Mouse (Mus musculus): ENCODE results near the gene Psmb9. TPM values are rescaled to one million over a fixed set of nuclear protein-coding genes. Genes with fewer than 3 reads are reported as not detected.

Psmb9 gene
- polyA plus RNA-seq, 1 experiment from 2014 or later = 0.73 TPM

- ATAC-seq (replicated peaks) = peak; percentile 80; the same call in 1 of the 2 replicates
- H3K27me3 ChIP-seq = peaks cover 30% of the 10 kb centered on the region
- 1% methylated on average over 44 of the region's 44 CpGs for WGBS
Observed at GRCm38 (mm10) chr17:34204303-34205010, 16.9 kb upstream of the Psmb9 start.

GRCm38 (mm10) chr17:34203444-34203843, 15.9 kb upstream of the Psmb9 start, which contains the start of gene Tap2:
Tap2 (plus strand) TSS chr17:34203527.
- ATAC-seq (replicated peaks) = no peak
- Histone ChIP-seq H3K27me3 (peaks cover 38% of the 10 kb centered on the region), H3K4me2 (replicated peaks) (peak within 1 kb of the TSS; percentile 77), H3K9ac (replicated peaks) (peak within 1 kb of the TSS; percentile 53), H3K4me3 (peak within 1 kb of the TSS; percentile 62), H3K27ac (replicated peaks) (no peak within 1 kb of the TSS), H3K36me3 (no peaks in the 10 kb centered on the region), H3K9me3 (no peaks in the 10 kb centered on the region), H3K4me1 (peaks cover 11% of the 10 kb centered on the region; the same call in 1 of the 2 replicates)
- WGBS = 46% methylated on average over 5 of the region's 5 CpGs

More at GRCm38 (mm10) chr17:34204303-34205010, 16.9 kb upstream of the Psmb9 start:
- Histone ChIP-seq H3K9ac (replicated peaks) (peak overlapping the region; percentile 53), H3K9me3 (no peaks in the 10 kb centered on the region), H3K36me3 (no peaks in the 10 kb centered on the region), H3K4me2 (replicated peaks) (peak overlapping the region; percentile 77), H3K4me1 (peaks cover 11% of the 10 kb centered on the region; the same call in 1 of the 2 replicates), H3K4me3 (peak overlapping the region; percentile 62), H3K27ac (replicated peaks) (no peak overlapping the region)

GRCm38 (mm10) chr17:34202760-34203442, 15.3 kb upstream of the Psmb9 start:
- H3K27me3 ChIP-seq = peaks cover 44% of the 10 kb centered on the region

GRCm38 (mm10) chr17:34201506-34202055, 14.0 kb upstream of the Psmb9 start:
- H3K4me2 ChIP-seq (replicated peaks) = no peak overlapping the region
- H3K4me1 ChIP-seq = peaks cover 23% of the 10 kb centered on the region
- no peaks in the 10 kb centered on the region for H3K36me3 ChIP-seq
- H3K9me3 ChIP-seq = no peaks in the 10 kb centered on the region
- no peak overlapping the region for H3K4me3 ChIP-seq
- H3K27me3 ChIP-seq = peaks cover 50% of the 10 kb centered on the region
- WGBS = 71% methylated on average over 7 of the region's 7 CpGs
- no peak for ATAC-seq (replicated peaks)
- no peak overlapping the region for H3K27ac ChIP-seq (replicated peaks)
- H3K9ac ChIP-seq (replicated peaks) = no peak overlapping the region

More at GRCm38 (mm10) chr17:34202760-34203442, 15.3 kb upstream of the Psmb9 start:
- H3K36me3 ChIP-seq = no peaks in the 10 kb centered on the region
- H3K4me1 ChIP-seq = peaks cover 15% of the 10 kb centered on the region
- 85% methylated on average over 4 of the region's 4 CpGs for WGBS
- H3K4me2 ChIP-seq (replicated peaks) = no peak overlapping the region
- no peak overlapping the region for H3K4me3 ChIP-seq
- H3K9me3 ChIP-seq = no peaks in the 10 kb centered on the region
- peak; percentile 44; the same call in 1 of the 2 replicates for ATAC-seq (replicated peaks)
- no peak overlapping the region for H3K27ac ChIP-seq (replicated peaks)
- H3K9ac ChIP-seq (replicated peaks) = no peak overlapping the region

- peaks cover 52% of the 10 kb centered on the region for H3K27me3 ChIP-seq
Observed at GRCm38 (mm10) chr17:34200772-34201505, 13.4 kb upstream of the Psmb9 start.

GRCm38 (mm10) chr17:34200047-34200446, 12.5 kb upstream of the Psmb9 start:
- Histone ChIP-seq H3K4me3 (no peak overlapping the region), H3K36me3 (no peaks in the 10 kb centered on the region), H3K9me3 (no peaks in the 10 kb centered on the region), H3K27ac (replicated peaks) (no peak overlapping the region), H3K9ac (replicated peaks) (no peak overlapping the region), H3K4me1 (peaks cover 18% of the 10 kb centered on the region), H3K27me3 (peaks cover 51% of the 10 kb centered on the region), H3K4me2 (replicated peaks) (no peak overlapping the region)
- ATAC-seq (replicated peaks) = no peak
- 82% methylated on average over 10 of the region's 10 CpGs for WGBS

More at GRCm38 (mm10) chr17:34200772-34201505, 13.4 kb upstream of the Psmb9 start:
- Histone ChIP-seq H3K27ac (replicated peaks) (no peak overlapping the region), H3K9ac (replicated peaks) (no peak overlapping the region), H3K9me3 (no peaks in the 10 kb centered on the region), H3K4me3 (no peak overlapping the region), H3K36me3 (no peaks in the 10 kb centered on the region), H3K4me2 (replicated peaks) (no peak overlapping the region), H3K4me1 (peaks cover 23% of the 10 kb centered on the region)
- WGBS = 86% methylated on average over 16 of the region's 16 CpGs
- ATAC-seq (replicated peaks) = no peak

- H3K4me1 ChIP-seq = peaks cover 12% of the 10 kb centered on the region
- no peak overlapping the region for H3K27ac ChIP-seq (replicated peaks)
- H3K27me3 ChIP-seq = peaks cover 54% of the 10 kb centered on the region
- H3K9me3 ChIP-seq = no peaks in the 10 kb centered on the region
- no peak overlapping the region for H3K4me2 ChIP-seq (replicated peaks)
- ATAC-seq (replicated peaks) = no peak
- no peak overlapping the region for H3K4me3 ChIP-seq
- no peaks in the 10 kb centered on the region for H3K36me3 ChIP-seq
- WGBS = 58% methylated on average over 12 of the region's 12 CpGs
- no peak overlapping the region for H3K9ac ChIP-seq (replicated peaks)
Observed at GRCm38 (mm10) chr17:34199050-34199619, 11.6 kb upstream of the Psmb9 start.

- peak overlapping the region; percentile 71 for H3K4me2 ChIP-seq (replicated peaks)
- H3K9ac ChIP-seq (replicated peaks) = no peak overlapping the region
- H3K36me3 ChIP-seq = no peaks in the 10 kb centered on the region
- no peak overlapping the region for H3K27ac ChIP-seq (replicated peaks)
- WGBS = 3% methylated on average over 11 of the region's 11 CpGs
- H3K9me3 ChIP-seq = no peaks in the 10 kb centered on the region
- H3K4me1 ChIP-seq = peaks cover 12% of the 10 kb centered on the region
- H3K4me3 ChIP-seq = peak overlapping the region; percentile 44
- H3K27me3 ChIP-seq = peaks cover 54% of the 10 kb centered on the region
- no peak for ATAC-seq (replicated peaks)
Observed at GRCm38 (mm10) chr17:34198521-34198912, 11.0 kb upstream of the Psmb9 start.

GRCm38 (mm10) chr17:34197904-34198520, 10.4 kb upstream of the Psmb9 start:
- Histone ChIP-seq H3K27me3 (peaks cover 55% of the 10 kb centered on the region), H3K36me3 (no peaks in the 10 kb centered on the region), H3K4me1 (peaks cover 12% of the 10 kb centered on the region), H3K4me3 (peak overlapping the region; percentile 44), H3K27ac (replicated peaks) (no peak overlapping the region), H3K9me3 (no peaks in the 10 kb centered on the region), H3K4me2 (replicated peaks) (peak overlapping the region; percentile 71), H3K9ac (replicated peaks) (peak overlapping the region; percentile 40)
- ATAC-seq (replicated peaks) = no peak
- 2% methylated on average over 32 of the region's 32 CpGs for WGBS

- no peaks in the 10 kb centered on the region for H3K36me3 ChIP-seq
- H3K9ac ChIP-seq (replicated peaks) = peak within 1 kb of the TSS; percentile 40
- peaks cover 61% of the 10 kb centered on the region for H3K27me3 ChIP-seq
- H3K4me2 ChIP-seq (replicated peaks) = peak within 1 kb of the TSS; percentile 71
- WGBS = 5% methylated on average over 41 of the region's 41 CpGs
- no peaks in the 10 kb centered on the region for H3K9me3 ChIP-seq
- H3K4me1 ChIP-seq = peaks cover 12% of the 10 kb centered on the region
- H3K4me3 ChIP-seq = peak within 1 kb of the TSS; percentile 44
- ATAC-seq (replicated peaks) = peak; percentile 89
- H3K27ac ChIP-seq (replicated peaks) = no peak within 1 kb of the TSS
Observed at GRCm38 (mm10) chr17:34196941-34197894, 9.7 kb upstream of the Psmb9 start, which contains the start of gene Psmb8. Psmb8 (plus strand) TSS chr17:34197721.
